Mouse (Mus musculus): ENCODE data around the gene Siglecf. TPM values are rescaled to one million over a fixed set of nuclear protein-coding genes. Genes with fewer than 3 reads are reported as not detected.

The Siglecf gene
- polyA plus RNA-seq, 1 experiment from 2014 or later = 0.54 TPM

- WGBS (ENCODE audit: insufficient replicate concordance) = 74% methylated on average over 2 of the region's 2 CpGs
- H3K27ac ChIP-seq (ENCODE audit: low read depth, low read length) = no peak overlapping the region
- no peaks in the 10 kb centered on the region for H3K9me3 ChIP-seq (replicated peaks; ENCODE audit: control insufficient read depth, low read length)
- no peak for ATAC-seq (replicated peaks; ENCODE audit: insufficient number of reproducible peaks, low FRiP score, low TSS enrichment)
- no peak overlapping the region for H3K9ac ChIP-seq (ENCODE audit: low read depth, low read length)
- no peak overlapping the region for H3K4me2 ChIP-seq
- H3K36me3 ChIP-seq (ENCODE audit: control insufficient read depth, insufficient read depth, low read length) = no peaks in the 10 kb centered on the region
- H3K27me3 ChIP-seq (ENCODE audit: control insufficient read depth, insufficient read depth, low read length) = no peaks in the 10 kb centered on the region
- no peaks in the 10 kb centered on the region for H3K4me1 ChIP-seq (ENCODE audit: control insufficient read depth, insufficient read depth, low read length)
- no peak overlapping the region for H3K4me3 ChIP-seq (ENCODE audit: low read depth, low read length)
These were observed 48.4 kb downstream of the Siglecf start for GRCm38 (mm10) chr7:43399501-43399900.

GRCm38 (mm10) chr7:43402718-43403117 is 51.6 kb downstream of the Siglecf start:
- WGBS (ENCODE audit: insufficient replicate concordance) = 35% methylated on average over 2 of the region's 2 CpGs

GRCm38 (mm10) chr7:43407573-43407972 is 56.4 kb downstream of the Siglecf start:
- no peaks in the 10 kb centered on the region for H3K27me3 ChIP-seq (ENCODE audit: control insufficient read depth, insufficient read depth, low read length)
- no peaks in the 10 kb centered on the region for H3K36me3 ChIP-seq (ENCODE audit: control insufficient read depth, insufficient read depth, low read length)
- H3K27ac ChIP-seq (ENCODE audit: low read depth, low read length) = no peak overlapping the region
- 78% methylated on average over 3 of the region's 3 CpGs for WGBS (ENCODE audit: insufficient replicate concordance)
- H3K9ac ChIP-seq (ENCODE audit: low read depth, low read length) = no peak overlapping the region
- H3K4me2 ChIP-seq = no peak overlapping the region
- H3K4me3 ChIP-seq (ENCODE audit: low read depth, low read length) = no peak overlapping the region
- no peaks in the 10 kb centered on the region for H3K4me1 ChIP-seq (ENCODE audit: control insufficient read depth, insufficient read depth, low read length)
- no peaks in the 10 kb centered on the region for H3K9me3 ChIP-seq (replicated peaks; ENCODE audit: control insufficient read depth, low read length)
- no peak for ATAC-seq (replicated peaks; ENCODE audit: insufficient number of reproducible peaks, low FRiP score, low TSS enrichment)

More at GRCm38 (mm10) chr7:43402718-43403117, 51.6 kb downstream of the Siglecf start:
- H3K27ac ChIP-seq (ENCODE audit: low read depth, low read length) = no peak overlapping the region
- H3K4me2 ChIP-seq = no peak overlapping the region
- H3K9me3 ChIP-seq (replicated peaks; ENCODE audit: control insufficient read depth, low read length) = no peaks in the 10 kb centered on the region
- H3K27me3 ChIP-seq (ENCODE audit: control insufficient read depth, insufficient read depth, low read length) = no peaks in the 10 kb centered on the region
- H3K4me3 ChIP-seq (ENCODE audit: low read depth, low read length) = no peak overlapping the region
- no peaks in the 10 kb centered on the region for H3K4me1 ChIP-seq (ENCODE audit: control insufficient read depth, insufficient read depth, low read length)
- no peaks in the 10 kb centered on the region for H3K36me3 ChIP-seq (ENCODE audit: control insufficient read depth, insufficient read depth, low read length)
- H3K9ac ChIP-seq (ENCODE audit: low read depth, low read length) = no peak overlapping the region
- no peak for ATAC-seq (replicated peaks; ENCODE audit: insufficient number of reproducible peaks, low FRiP score, low TSS enrichment)

GRCm38 (mm10) chr7:43408131-43408553 is 57.0 kb downstream of the Siglecf start, which contains the start of gene Siglecg:
Siglecg (plus strand) TSS chr7:43408204.
- H3K4me3 ChIP-seq (ENCODE audit: low read depth, low read length) = no peak within 1 kb of the TSS
- no peaks in the 10 kb centered on the region for H3K4me1 ChIP-seq (ENCODE audit: control insufficient read depth, insufficient read depth, low read length)
- no peak within 1 kb of the TSS for H3K4me2 ChIP-seq
- no peaks in the 10 kb centered on the region for H3K9me3 ChIP-seq (replicated peaks; ENCODE audit: control insufficient read depth, low read length)
- no peaks in the 10 kb centered on the region for H3K27me3 ChIP-seq (ENCODE audit: control insufficient read depth, insufficient read depth, low read length)
- ATAC-seq (replicated peaks; ENCODE audit: insufficient number of reproducible peaks, low FRiP score, low TSS enrichment) = no peak
- H3K27ac ChIP-seq (ENCODE audit: low read depth, low read length) = no peak within 1 kb of the TSS
- no peak within 1 kb of the TSS for H3K9ac ChIP-seq (ENCODE audit: low read depth, low read length)
- 66% methylated on average over 4 of the region's 4 CpGs for WGBS (ENCODE audit: insufficient replicate concordance)
- H3K36me3 ChIP-seq (ENCODE audit: control insufficient read depth, insufficient read depth, low read length) = no peaks in the 10 kb centered on the region

GRCm38 (mm10) chr7:43409084-43409483 is 57.9 kb downstream of the Siglecf start:
- Histone ChIP-seq H3K9ac (ENCODE audit: low read depth, low read length) (no peak overlapping the region), H3K27ac (ENCODE audit: low read depth, low read length) (no peak overlapping the region), H3K9me3 (replicated peaks; ENCODE audit: control insufficient read depth, low read length) (no peaks in the 10 kb centered on the region), H3K4me1 (ENCODE audit: control insufficient read depth, insufficient read depth, low read length) (no peaks in the 10 kb centered on the region), H3K36me3 (ENCODE audit: control insufficient read depth, insufficient read depth, low read length) (no peaks in the 10 kb centered on the region), H3K4me2 (no peak overlapping the region), H3K4me3 (ENCODE audit: low read depth, low read length) (no peak overlapping the region), H3K27me3 (ENCODE audit: control insufficient read depth, insufficient read depth, low read length) (no peaks in the 10 kb centered on the region)
- WGBS (ENCODE audit: insufficient replicate concordance) = 48% methylated on average over 3 of the region's 3 CpGs
- no peak for ATAC-seq (replicated peaks; ENCODE audit: insufficient number of reproducible peaks, low FRiP score, low TSS enrichment)

Other genes with a start within 250 kb of the Siglecf start
- not detected in 2 replicates for gene Zfp936, start 237.1 kb upstream of the Siglecf start, polyA plus RNA-seq (2014; fragmentation: Nextera tagmentation; extraction: Ambion mirVana)
- gene Zfp715, start 38.0 kb upstream of the Siglecf start, polyA plus RNA-seq (2014; fragmentation: Nextera tagmentation; extraction: Ambion mirVana) = 11.6 and 12.1 TPM in 2 replicates
- 0.24 TPM in 1 of 2 replicates, not detected in the other for gene Siglecg, start 56.9 kb downstream of the Siglecf start, polyA plus RNA-seq (2014; fragmentation: Nextera tagmentation; extraction: Ambion mirVana)
- not detected in 2 replicates for gene Lim2, start 76.3 kb downstream of the Siglecf start, polyA plus RNA-seq (2014; fragmentation: Nextera tagmentation; extraction: Ambion mirVana)
- 0.82 TPM in 1 of 2 replicates, not detected in the other for gene Nkg7, start 85.7 kb downstream of the Siglecf start, polyA plus RNA-seq (2014; fragmentation: Nextera tagmentation; extraction: Ambion mirVana)
- not detected in 2 replicates for gene Cldnd2, start 89.4 kb downstream of the Siglecf start, polyA plus RNA-seq (2014; fragmentation: Nextera tagmentation; extraction: Ambion mirVana)
- 538 and 556 TPM in 2 replicates for gene Etfb, start 92.7 kb downstream of the Siglecf start, polyA plus RNA-seq (2014; fragmentation: Nextera tagmentation; extraction: Ambion mirVana)
- not detected in 2 replicates for gene Gm45233, start 92.8 kb downstream of the Siglecf start, polyA plus RNA-seq (2014; fragmentation: Nextera tagmentation; extraction: Ambion mirVana)
- gene Vsig10l, start 111.8 kb downstream of the Siglecf start, polyA plus RNA-seq (2014; fragmentation: Nextera tagmentation; extraction: Ambion mirVana) = 0.99 and 1.9 TPM in 2 replicates
- gene Iglon5, start 138.7 kb downstream of the Siglecf start, polyA plus RNA-seq (2014; fragmentation: Nextera tagmentation; extraction: Ambion mirVana) = 0.10 and 0.11 TPM in 2 replicates
- gene 4931406B18Rik, start 154.6 kb downstream of the Siglecf start, polyA plus RNA-seq (2014; fragmentation: Nextera tagmentation; extraction: Ambion mirVana) = not detected in 2 replicates
- gene Cd33, start 193.1 kb downstream of the Siglecf start, polyA plus RNA-seq (2014; fragmentation: Nextera tagmentation; extraction: Ambion mirVana) = 0.44 and 0.79 TPM in 2 replicates
- 1.2 and 1.9 TPM in 2 replicates for gene Zfp658, start 210.9 kb downstream of the Siglecf start, polyA plus RNA-seq (2014; fragmentation: Nextera tagmentation; extraction: Ambion mirVana)
- 8.0 TPM in 2 replicates for gene Zfp719, start 228.3 kb downstream of the Siglecf start, polyA plus RNA-seq (2014; fragmentation: Nextera tagmentation; extraction: Ambion mirVana)

All from heart, embryonic 11.5 days (tissue).